Mouse (Mus musculus) liver, embryonic 14 days (tissue): ENCODE results near the gene Snrpf. TPM values are rescaled to one million over a fixed set of nuclear protein-coding genes. Genes with fewer than 3 reads are reported as not detected.

Experiments used
- polyA plus RNA-seq: library from polyadenylated mRNA; depleted of rRNA; stranded (reverse); fragments of >200 nt; gene quantifications from 2 replicates; pipeline ENCODE4 v1.2.3, GENCODE M21; 2012; rRNA removed

Snrpf gene
- 111 and 117 TPM in 2 replicates for polyA plus RNA-seq

GRCm38 (mm10) chr10:93589281-93589848, at the start of gene Snrpf:
Gene Snrpf (minus strand): TSS chr10:93589706.

GRCm38 (mm10) chr10:93540431-93541210, 48.9 kb downstream of the Snrpf start, which contains the start of gene Ccdc38:
Gene Ccdc38 (plus strand): TSS chr10:93540632.

GRCm38 (mm10) chr10:93539775-93540430, 49.6 kb downstream of the Snrpf start, which contains the start of gene Amdhd1:
Gene Amdhd1 (minus strand): TSS chr10:93540033.

Other genes starting within 250 kb of the Snrpf start
- 38.6 and 46.2 TPM in 2 replicates for gene Lta4h, start 136.3 kb downstream of the Snrpf start, polyA plus RNA-seq
- gene Hal, start 100.9 kb downstream of the Snrpf start, polyA plus RNA-seq, result 1.5 and 1.9 TPM in 2 replicates
- 4.8 and 5.3 TPM in 2 replicates for gene Amdhd1, start 49.7 kb downstream of the Snrpf start, polyA plus RNA-seq
- 0.01 TPM in 1 of 2 replicates, not detected in the other for gene Ccdc38, start 49.1 kb downstream of the Snrpf start, polyA plus RNA-seq
- gene Ntn4, start 51.0 kb upstream of the Snrpf start, polyA plus RNA-seq, result 0.37 and 0.41 TPM in 2 replicates
- 1.5 and 1.6 TPM in 2 replicates for gene Usp44, start 241.8 kb upstream of the Snrpf start, polyA plus RNA-seq